Mouse (Mus musculus) liver, postnatal 0 days (tissue): ENCODE measurements at regions not wholly inside any gene's neighbourhood (a gene's known extent, or its start where the extent isn't known, plus 50 kb on each side); places are given as distances from the start of the nearest gene placed in this dataset.

Experiments
- CTCF ChIP-seq: sonication (generic); IDR thresholded peaks from 2 replicates; pipeline ENCODE4 v1.5.1; 2016; ENCODE audit warnings: antibody characterized with exemption, low read depth
- EP300 ChIP-seq: IDR thresholded peaks from 2 replicates; pipeline ENCODE4 v1.6.1; 2016; ENCODE audit warnings: antibody characterized with exemption, low read depth, mild to moderate bottlenecking

DNA sequence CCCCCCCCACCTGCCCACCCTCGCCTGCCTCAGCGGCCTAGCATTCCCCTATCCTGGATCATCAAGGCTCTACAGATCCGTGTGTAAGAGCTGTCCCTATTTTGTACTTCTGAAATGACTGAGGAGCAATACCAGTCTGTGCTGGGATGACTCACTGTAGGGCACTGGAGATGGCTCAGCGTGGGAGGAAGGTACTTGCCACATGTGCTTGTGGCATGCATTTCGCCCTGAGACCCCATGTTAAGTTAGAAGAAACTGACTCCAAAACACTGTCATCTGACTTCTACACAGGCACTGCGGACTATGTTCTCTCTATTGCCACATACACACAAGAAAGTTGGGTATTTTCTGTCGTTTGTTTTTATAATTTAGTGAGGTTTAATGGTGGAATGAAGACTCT lies 574.9 kb downstream of the Adgrl2 start:
- TF ChIP-seq EP300 (no peak), CTCF (no peak)
